Mouse (Mus musculus) liver, embryonic 12.5 days (tissue): ENCODE data around the gene Adam26b. TPM values are rescaled to one million over a fixed set of nuclear protein-coding genes. Genes with fewer than 3 reads are reported as not detected.
"Not testable (repeated sequence)": the region's sequence is repeated elsewhere in the genome, so short reads cannot be mapped to it uniquely, and the experiment has no call there.

Experiments used
- ATAC-seq: fragments of 200-750 bp; cut with Nextera tagmentation; 2 replicates; pipeline ENCODE4 v1.8.0; 2017; ENCODE audit warnings: moderate number of reproducible peaks, mild to moderate bottlenecking, moderate library complexity
- H3K27ac ChIP-seq: fragments of 300-500 bp; sonication (generic); 2 replicates; pipeline ENCODE4 v1.5.1; 2016; ENCODE audit warnings: mild to moderate bottlenecking
- H3K27me3 ChIP-seq: fragments of 300-500 bp; sonication (generic); replicated peaks from 2 replicates; pipeline ENCODE4 v1.6.1; 2016; ENCODE audit warnings: mild to moderate bottlenecking, moderate library complexity
- H3K36me3 ChIP-seq: fragments of 300-500 bp; sonication (generic); 2 replicates; pipeline ENCODE4 v1.6.1; 2016; ENCODE audit warnings: mild to moderate bottlenecking, moderate library complexity
- H3K4me1 ChIP-seq: fragments of 300-500 bp; sonication (generic); 2 replicates; pipeline ENCODE4 v1.6.1; 2016
- H3K4me2 ChIP-seq: fragments of 300-500 bp; sonication (generic); 2 replicates; pipeline ENCODE4 v1.6.1; 2016; ENCODE audit warnings: mild to moderate bottlenecking, moderate library complexity
- H3K4me3 ChIP-seq: fragments of 300-500 bp; sonication (generic); 2 replicates; pipeline ENCODE4 v1.5.1; 2016; ENCODE audit warnings: mild to moderate bottlenecking, moderate library complexity
- H3K9ac ChIP-seq: fragments of 300-500 bp; sonication (generic); 2 replicates; pipeline ENCODE4 v1.6.1; 2016; ENCODE audit warnings: mild to moderate bottlenecking, moderate library complexity
- H3K9me3 ChIP-seq: fragments of 300-500 bp; sonication (generic); replicated peaks from 2 replicates; pipeline ENCODE4 v1.6.1; 2016; ENCODE audit warnings: mild to moderate bottlenecking, moderate library complexity
- WGBS: fragments of 180-500 bp; shearing (Covaris S2); methylation state at CpG from one replicate; pipeline ENCODE4 v1.1.7; 2016; ENCODE audit not compliant: insufficient replicate concordance; 5-methylcytosine and 5-hydroxymethylcytosine counted together
- polyA plus RNA-seq: library from polyadenylated mRNA; unstranded; fragments of >200 nt; fragmentation: Nextera tagmentation; extraction: Ambion mirVana; gene quantifications from 2 replicates; pipeline ENCODE4 v1.2.1, GENCODE M21; 2016

Gene Adam26b
- polyA plus RNA-seq = not detected in 2 replicates

GRCm38 (mm10) chr8:43528006-43528405, at the start of gene Adam26b:
Gene Adam26b, minus strand, starts transcription at chr8:43528106.
- H3K4me3 ChIP-seq, H3K4me2 ChIP-seq, H3K27ac ChIP-seq, H3K27me3 ChIP-seq, H3K4me1 ChIP-seq, H3K36me3 ChIP-seq, H3K9ac ChIP-seq, H3K9me3 ChIP-seq, ATAC-seq: not testable (repeated sequence)

DNA sequence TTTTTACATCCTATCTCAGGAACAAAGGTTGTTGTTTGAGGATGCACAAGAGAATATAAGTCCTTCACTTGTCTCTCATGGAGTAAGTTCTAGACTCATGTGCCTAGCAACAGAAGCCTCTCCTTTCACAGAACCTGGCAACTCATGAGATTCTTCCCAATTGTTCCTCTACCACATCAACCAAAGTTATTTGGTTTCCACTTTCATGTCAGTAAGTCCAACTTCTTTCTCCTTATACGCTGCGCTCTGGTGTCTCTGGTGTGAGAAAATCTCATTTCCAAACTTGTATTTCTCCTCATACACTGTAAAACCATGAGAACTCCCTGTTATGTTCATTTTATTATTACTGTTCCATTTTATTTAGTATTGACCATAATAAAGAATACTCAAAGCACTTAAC, 48.7 kb upstream of the Adam26b start, which contains the start of gene Adam26a:
Gene Adam26a (minus strand): TSS at position 101 of the 400 bp plus-strand sequence.
- not testable (repeated sequence) for ATAC-seq, H3K27me3 ChIP-seq, H3K4me3 ChIP-seq, H3K27ac ChIP-seq, H3K36me3 ChIP-seq, H3K4me1 ChIP-seq, H3K4me2 ChIP-seq, H3K9me3 ChIP-seq, H3K9ac ChIP-seq
- WGBS = 81% methylated on average over 2 of the region's 2 CpGs

Other genes with a start within 250 kb of the Adam26b start
- not detected in 2 replicates for gene Zfp42, start 221.1 kb downstream of the Adam26b start, polyA plus RNA-seq
- gene Adam26a, start 48.6 kb upstream of the Adam26b start, polyA plus RNA-seq = not detected in 2 replicates
- gene Gm5346, start 99.2 kb upstream of the Adam26b start, polyA plus RNA-seq = not detected in 2 replicates
- gene Adam34, start 181.9 kb upstream of the Adam26b start, polyA plus RNA-seq = not detected in 2 replicates